Mouse (Mus musculus): ENCODE data around the gene Mdga1.

GRCm38 (mm10) chr17:29887271-29887880, 82.5 kb downstream of the Mdga1 start:
- TF ChIP-seq CTCF (conservative IDR thresholded peaks at IDR 0.05; ENCODE audit: low read length) (no peak), NANOG (IDR thresholded peaks at IDR 0.05; ENCODE audit: borderline replicate concordance, low read length) (no peak), POU5F1 (IDR thresholded peaks at IDR 0.05; ENCODE audit: borderline replicate concordance, low read length) (no peak)
